Mouse (Mus musculus) yolk sac, embryonic 10.5 days (tissue): Measurements from ENCODE around the gene Prr15.
A peak's percentile ranks its signal among the peaks of the same experiment; 100 is the strongest.

Experiments
- DNase-seq: peaks from one replicate; pipeline ENCODE4 v3.0.0-alpha.2; 2017; ENCODE audit warnings: low spot score

The Prr15 gene

GRCm38 (mm10) chr6:54331765-54332164, 6.1 kb downstream of the Prr15 start:
- no peak for DNase-seq

GRCm38 (mm10) chr6:54332203-54332602, 6.6 kb downstream of the Prr15 start:
- peak; percentile 7 for DNase-seq

- peak; percentile 15 for DNase-seq
These were observed 7.5 kb downstream of the Prr15 start for GRCm38 (mm10) chr6:54333116-54333651.

GRCm38 (mm10) chr6:54333652-54334396, 8.2 kb downstream of the Prr15 start:
- DNase-seq = no peak

GRCm38 (mm10) chr6:54337321-54337720, 11.7 kb downstream of the Prr15 start:
- no peak for DNase-seq

- DNase-seq = no peak
These were observed 15.5 kb downstream of the Prr15 start for GRCm38 (mm10) chr6:54341133-54341532.

GRCm38 (mm10) chr6:54342223-54342622, 16.6 kb downstream of the Prr15 start:
- DNase-seq = no peak

GRCm38 (mm10) chr6:54351860-54352259, 26.2 kb downstream of the Prr15 start:
- no peak for DNase-seq

- peak; percentile 47 for DNase-seq
These were observed 27.5 kb downstream of the Prr15 start for GRCm38 (mm10) chr6:54352931-54353690.

GRCm38 (mm10) chr6:54353698-54354097, 28.1 kb downstream of the Prr15 start:
- no peak for DNase-seq

- DNase-seq = no peak
These were observed 30.0 kb downstream of the Prr15 start for GRCm38 (mm10) chr6:54355626-54356025.

GRCm38 (mm10) chr6:54362526-54363324, 37.1 kb downstream of the Prr15 start:
- DNase-seq = no peak

GRCm38 (mm10) chr6:54364406-54365136, 38.9 kb downstream of the Prr15 start:
- DNase-seq = no peak

GRCm38 (mm10) chr6:54366607-54367006, 41.0 kb downstream of the Prr15 start:
- no peak for DNase-seq

- DNase-seq = peak; percentile 61
These were observed 42.4 kb downstream of the Prr15 start for GRCm38 (mm10) chr6:54368071-54368470.

GRCm38 (mm10) chr6:54369913-54370542, 44.4 kb downstream of the Prr15 start:
- DNase-seq = no peak

- DNase-seq = no peak
These were observed 46.2 kb downstream of the Prr15 start for GRCm38 (mm10) chr6:54371874-54372273.

GRCm38 (mm10) chr6:54379356-54379755, 53.7 kb downstream of the Prr15 start:
- no peak for DNase-seq
